Mouse (Mus musculus): ENCODE measurements around the gene Rex1bd. TPM values are rescaled to one million over a fixed set of nuclear protein-coding genes. Genes with fewer than 3 reads are reported as not detected.

Rex1bd gene
- total and polyA plus RNA-seq, 2 experiments from 2014 or later, result 140 to 190 TPM

DNA sequence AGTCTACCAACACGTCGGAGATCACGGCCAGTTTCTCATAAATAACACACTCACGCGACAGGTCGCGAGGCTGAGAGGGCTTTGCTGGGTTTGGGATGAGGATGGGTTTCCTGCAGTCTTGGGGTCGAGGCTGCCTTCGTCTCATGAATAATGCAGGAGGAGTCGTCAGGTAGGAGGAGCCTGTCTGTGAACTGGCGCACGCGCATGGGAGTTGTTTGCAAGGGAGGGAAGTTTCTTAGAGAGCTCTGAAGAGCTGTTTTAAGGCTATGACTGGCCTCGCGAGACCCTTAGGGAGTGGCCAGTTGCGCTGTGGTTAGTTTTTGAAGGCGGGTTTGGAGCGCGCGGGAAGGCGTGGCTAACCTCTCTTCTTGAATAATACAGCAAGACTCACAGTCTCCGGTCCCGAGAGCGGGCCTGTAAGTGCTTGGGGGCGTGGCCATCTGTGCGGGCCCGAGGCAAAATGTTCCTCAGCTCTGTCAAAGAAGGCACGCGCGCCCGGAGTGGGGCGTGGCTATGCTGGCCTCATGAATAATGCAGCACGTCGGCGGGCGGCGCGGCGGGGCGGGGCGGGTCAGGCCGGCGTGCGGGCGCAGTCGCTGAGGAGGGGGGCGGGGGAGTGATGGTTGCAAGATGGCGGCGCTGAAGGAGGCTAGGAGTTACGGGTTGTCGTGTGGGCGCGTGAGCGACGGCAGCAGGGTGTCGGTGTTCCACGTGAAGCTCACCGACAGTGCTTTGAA is 32.7 kb upstream of the Rex1bd start, which contains the start of gene Ell:
TSS of gene Ell (plus strand) at position 381 of the 737 bp plus-strand sequence.
- peak; percentile 99 for DNase-seq (ENCODE audit: low spot score)
- under 1% methylated on average over 57 of the region's 58 CpGs for WGBS

DNA sequence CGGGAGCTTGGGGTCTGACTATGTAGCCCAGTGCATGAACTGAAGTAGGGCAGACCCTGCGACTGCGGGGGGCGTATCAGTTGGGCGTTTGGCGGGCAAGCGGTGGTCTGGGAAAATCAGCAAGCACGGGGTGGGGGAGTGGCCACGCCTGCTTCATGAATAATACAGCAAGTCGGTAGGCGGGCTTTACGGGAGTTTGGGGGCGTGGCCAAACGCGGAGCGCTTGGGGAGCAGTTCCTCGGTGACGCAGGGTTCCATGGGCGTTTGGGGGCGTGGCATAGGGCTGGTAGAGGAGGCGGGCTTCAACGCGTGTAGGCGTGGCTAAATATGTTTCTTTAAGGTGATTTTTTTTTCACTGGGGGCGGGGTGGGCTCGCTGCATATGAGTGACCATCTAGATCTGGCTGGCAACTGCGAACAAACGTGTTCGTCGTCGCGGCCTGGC is 32.1 kb upstream of the Rex1bd start:
- under 1% methylated on average over 32 of the region's 32 CpGs for WGBS
- H3K9me3 ChIP-seq (ENCODE audit: low read length), result no peaks in the 10 kb centered on the region
- TF ChIP-seq CTCF (IDR thresholded peaks at IDR 0.05; ENCODE audit: low read depth), result no peak

More for the DNA sequence above, 32.7 kb upstream of the Rex1bd start, which contains the start of gene Ell:
- TF ChIP-seq CTCF (IDR thresholded peaks at IDR 0.05; ENCODE audit: low read depth), result no peak
- Histone ChIP-seq H3K27ac (peak within 1 kb of the TSS; percentile 90), H3K4me1 (ENCODE audit: insufficient read depth, low read length) (peaks cover 14% of the 10 kb centered on the region; the same call in 1 of the 2 replicates), H3K27me3 (ENCODE audit: insufficient read depth, low read length) (no peaks in the 10 kb centered on the region), H3K9ac (replicated peaks; ENCODE audit: low read length) (peak within 1 kb of the TSS; percentile 87), H3K9me3 (ENCODE audit: low read length) (no peaks in the 10 kb centered on the region), H3K36me3 (ENCODE audit: insufficient read depth, low read length) (peaks cover 16% of the 10 kb centered on the region), H3K4me3 (ENCODE audit: low read length) (peak within 1 kb of the TSS; percentile 82), H3K4me2 (ENCODE audit: low read depth, low read length) (peak within 1 kb of the TSS; percentile 97)
- ATAC-seq, result peak; percentile 95

DNA sequence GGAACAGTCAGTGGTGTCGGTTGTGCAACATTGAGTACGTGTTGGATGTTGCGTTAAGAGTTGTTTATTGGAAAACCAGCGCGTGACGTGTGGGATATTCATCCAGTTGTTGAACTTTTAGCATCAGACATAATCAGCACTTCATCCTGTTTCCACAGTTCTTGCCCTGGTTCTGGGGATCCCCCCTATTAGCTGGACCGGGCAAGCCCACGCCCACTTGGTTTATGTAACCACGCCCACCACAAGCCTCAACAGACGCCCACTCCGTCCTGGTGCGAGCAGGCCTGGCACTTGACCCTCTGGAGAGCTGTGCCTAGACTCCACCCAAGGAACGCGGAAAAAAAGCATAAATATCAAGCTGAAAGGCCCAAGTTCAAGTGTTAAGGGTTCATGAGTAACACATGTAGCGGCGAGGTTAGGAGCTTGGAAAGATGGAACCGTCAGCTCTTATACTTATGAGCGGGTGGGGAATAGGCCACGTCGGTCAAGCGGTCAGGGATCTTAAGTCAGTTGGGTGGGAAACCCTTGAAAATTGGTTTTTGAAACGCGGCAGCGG is 31.6 kb upstream of the Rex1bd start:
- ATAC-seq, result no peak
- no peak for TF ChIP-seq CTCF (IDR thresholded peaks at IDR 0.05; ENCODE audit: low read depth)
- Histone ChIP-seq H3K27me3 (ENCODE audit: insufficient read depth, low read length) (no peaks in the 10 kb centered on the region), H3K4me3 (ENCODE audit: low read length) (peak overlapping the region; percentile 82), H3K4me2 (ENCODE audit: low read depth, low read length) (peak overlapping the region; percentile 97), H3K9me3 (ENCODE audit: low read length) (no peaks in the 10 kb centered on the region), H3K4me1 (ENCODE audit: insufficient read depth, low read length) (peaks cover 14% of the 10 kb centered on the region; the same call in 1 of the 2 replicates), H3K9ac (replicated peaks; ENCODE audit: low read length) (peak overlapping the region; percentile 45), H3K27ac (peak overlapping the region; percentile 90), H3K36me3 (ENCODE audit: insufficient read depth, low read length) (peaks cover 22% of the 10 kb centered on the region)
- DNase-seq (ENCODE audit: low spot score), result peak; percentile 58
- 17% methylated on average over 24 of the region's 24 CpGs for WGBS

More for the DNA sequence above, 32.1 kb upstream of the Rex1bd start:
- peaks cover 14% of the 10 kb centered on the region; the same call in 1 of the 2 replicates for H3K4me1 ChIP-seq (ENCODE audit: insufficient read depth, low read length)
- ATAC-seq, result peak; percentile 84
- no peaks in the 10 kb centered on the region for H3K27me3 ChIP-seq (ENCODE audit: insufficient read depth, low read length)
- H3K36me3 ChIP-seq (ENCODE audit: insufficient read depth, low read length), result peaks cover 22% of the 10 kb centered on the region
- peak; percentile 100 for DNase-seq (ENCODE audit: low spot score)
- H3K4me2 ChIP-seq (ENCODE audit: low read depth, low read length), result peak overlapping the region; percentile 97
- H3K27ac ChIP-seq, result peak overlapping the region; percentile 90
- H3K4me3 ChIP-seq (ENCODE audit: low read length), result peak overlapping the region; percentile 82
- peak overlapping the region; percentile 87 for H3K9ac ChIP-seq (replicated peaks; ENCODE audit: low read length)

DNA sequence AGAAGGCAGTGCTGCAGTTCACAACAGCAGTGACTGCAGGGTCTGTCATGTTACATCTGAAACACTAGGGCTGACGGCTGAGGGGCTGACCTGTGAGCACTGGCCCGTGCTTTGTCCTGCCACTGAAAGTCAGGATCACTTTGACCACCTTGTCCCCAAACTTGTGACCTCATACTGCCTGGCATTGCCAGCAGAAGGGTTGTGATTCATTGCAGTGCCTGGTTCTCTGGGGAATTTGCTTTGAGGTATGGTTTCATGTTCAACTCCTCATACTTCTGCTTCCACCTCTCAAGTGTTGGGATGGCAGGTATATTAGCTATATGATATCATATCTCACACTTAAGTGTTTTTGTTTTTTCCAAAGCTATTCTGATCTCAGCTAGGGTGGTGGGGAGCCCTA is 29.1 kb upstream of the Rex1bd start:
- H3K36me3 ChIP-seq (ENCODE audit: insufficient read depth, low read length), result peaks cover 39% of the 10 kb centered on the region

DNA sequence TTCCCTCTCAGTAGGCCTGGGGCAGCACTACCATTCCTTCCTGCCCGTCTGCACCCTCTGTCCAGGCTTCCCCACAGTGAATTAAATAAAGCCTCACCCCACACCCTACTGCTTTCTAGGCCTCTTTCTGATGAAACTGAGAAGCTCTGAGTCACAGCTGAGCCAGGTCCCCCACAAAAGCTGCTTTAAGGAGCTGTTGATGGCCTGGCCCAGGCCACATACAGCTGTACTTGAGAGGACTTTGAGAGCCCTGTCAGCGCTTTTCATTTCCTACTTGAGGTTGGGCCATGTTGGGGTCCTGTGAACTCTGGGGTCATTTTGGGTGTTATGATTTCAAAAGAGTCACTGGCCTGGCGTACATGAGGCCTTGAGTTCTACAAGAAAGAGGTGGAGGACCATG is 28.7 kb upstream of the Rex1bd start:
- Histone ChIP-seq H3K27ac (no peak overlapping the region), H3K9me3 (ENCODE audit: low read length) (no peaks in the 10 kb centered on the region), H3K27me3 (ENCODE audit: insufficient read depth, low read length) (no peaks in the 10 kb centered on the region), H3K4me2 (ENCODE audit: low read depth, low read length) (no peak overlapping the region), H3K9ac (replicated peaks; ENCODE audit: low read length) (no peak overlapping the region), H3K4me1 (ENCODE audit: insufficient read depth, low read length) (peaks cover 3% of the 10 kb centered on the region; the same call in 1 of the 2 replicates), H3K4me3 (ENCODE audit: low read length) (no peak overlapping the region), H3K36me3 (ENCODE audit: insufficient read depth, low read length) (peaks cover 39% of the 10 kb centered on the region)
- DNase-seq (ENCODE audit: low spot score) (no peak), ATAC-seq (no peak)
- WGBS, result 86% methylated on average over 3 of the region's 3 CpGs
- TF ChIP-seq CTCF (IDR thresholded peaks at IDR 0.05; ENCODE audit: low read depth), result no peak

More for the DNA sequence above, 29.1 kb upstream of the Rex1bd start:
- no peak overlapping the region for H3K9ac ChIP-seq (replicated peaks; ENCODE audit: low read length)
- no peak overlapping the region for H3K4me2 ChIP-seq (ENCODE audit: low read depth, low read length)
- no peak overlapping the region for H3K27ac ChIP-seq
- no peak for TF ChIP-seq CTCF (IDR thresholded peaks at IDR 0.05; ENCODE audit: low read depth)
- 84% methylated on average over 2 of the region's 2 CpGs for WGBS
- no peak overlapping the region for H3K4me3 ChIP-seq (ENCODE audit: low read length)
- no peak for DNase-seq (ENCODE audit: low spot score)
- ATAC-seq, result no peak
- no peaks in the 10 kb centered on the region for H3K27me3 ChIP-seq (ENCODE audit: insufficient read depth, low read length)
- H3K9me3 ChIP-seq (ENCODE audit: low read length), result no peaks in the 10 kb centered on the region
- H3K4me1 ChIP-seq (ENCODE audit: insufficient read depth, low read length), result peaks cover 8% of the 10 kb centered on the region; the same call in 1 of the 2 replicates

DNA sequence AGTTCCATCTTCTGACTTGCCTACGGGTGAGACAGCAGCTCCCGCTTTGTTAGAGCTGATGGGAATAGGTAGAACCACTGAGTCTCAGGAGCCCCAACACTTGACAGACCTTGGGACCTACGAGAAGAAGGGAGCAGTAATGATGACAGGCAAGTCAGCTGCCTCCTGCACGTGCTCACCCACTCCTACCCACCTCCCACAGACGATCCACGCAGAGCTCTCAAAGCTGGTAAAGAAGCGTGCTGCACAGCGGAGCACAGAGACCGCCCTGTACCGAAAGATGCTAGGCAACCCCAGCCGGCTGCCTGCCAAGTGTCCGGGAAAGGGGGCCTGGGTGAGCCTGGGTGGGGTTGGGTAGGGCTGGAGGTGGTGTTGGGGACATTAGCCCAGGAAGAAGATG is 27.7 kb upstream of the Rex1bd start:
- Histone ChIP-seq H3K4me1 (ENCODE audit: insufficient read depth, low read length) (no peaks in the 10 kb centered on the region), H3K27ac (no peak overlapping the region), H3K36me3 (ENCODE audit: insufficient read depth, low read length) (peaks cover 39% of the 10 kb centered on the region), H3K9me3 (ENCODE audit: low read length) (no peaks in the 10 kb centered on the region), H3K4me3 (ENCODE audit: low read length) (no peak overlapping the region), H3K27me3 (ENCODE audit: insufficient read depth, low read length) (no peaks in the 10 kb centered on the region), H3K4me2 (ENCODE audit: low read depth, low read length) (no peak overlapping the region), H3K9ac (replicated peaks; ENCODE audit: low read length) (no peak overlapping the region)
- whole genome bisulfite sequencing, result 89% methylated on average over 12 of the region's 12 CpGs
- ATAC-seq (no peak), DNase-seq (ENCODE audit: low spot score) (no peak)
- TF ChIP-seq CTCF (IDR thresholded peaks at IDR 0.05; ENCODE audit: low read depth), result no peak
